Mouse (Mus musculus): Measurements from ENCODE around the gene Wbp2. TPM values are rescaled to one million over a fixed set of nuclear protein-coding genes. Genes with fewer than 3 reads are reported as not detected.

Wbp2 gene
- polyA plus RNA-seq, 1 experiment from 2014 or later, result 115 TPM

GRCm38 (mm10) chr11:116083096-116083672 is 3.6 kb downstream of the Wbp2 start:
- Histone ChIP-seq H3K9ac (no peak overlapping the region), H3K9me3 (replicated peaks) (no peaks in the 10 kb centered on the region), H3K27me3 (no peaks in the 10 kb centered on the region), H3K4me2 (no peak overlapping the region), H3K36me3 (ENCODE audit: poor library complexity, severe bottlenecking) (peaks cover 57% of the 10 kb centered on the region), H3K4me3 (no peak overlapping the region), H3K27ac (no peak overlapping the region), H3K4me1 (peaks cover 28% of the 10 kb centered on the region)
- no peak for ATAC-seq
- WGBS, result 93% methylated on average over 14 of the region's 14 CpGs

- Histone ChIP-seq H3K4me2 (no peak overlapping the region), H3K36me3 (ENCODE audit: poor library complexity, severe bottlenecking) (peaks cover 57% of the 10 kb centered on the region), H3K4me1 (peaks cover 23% of the 10 kb centered on the region), H3K27me3 (no peaks in the 10 kb centered on the region), H3K9me3 (replicated peaks) (no peaks in the 10 kb centered on the region), H3K27ac (no peak overlapping the region), H3K9ac (no peak overlapping the region), H3K4me3 (no peak overlapping the region)
- no peak for ATAC-seq
- 74% methylated on average over 6 of the region's 6 CpGs for WGBS
Measured at GRCm38 (mm10) chr11:116081081-116081480, 5.7 kb downstream of the Wbp2 start.

- H3K27me3 ChIP-seq, result no peaks in the 10 kb centered on the region
- WGBS, result 78% methylated on average over 10 of the region's 10 CpGs
Measured at GRCm38 (mm10) chr11:116079511-116079910, 7.3 kb downstream of the Wbp2 start.

GRCm38 (mm10) chr11:116078676-116079320 is 8.0 kb downstream of the Wbp2 start:
- Histone ChIP-seq H3K4me2 (no peak overlapping the region), H3K36me3 (ENCODE audit: poor library complexity, severe bottlenecking) (peaks cover 51% of the 10 kb centered on the region), H3K4me1 (peaks cover 13% of the 10 kb centered on the region), H3K9me3 (replicated peaks) (no peaks in the 10 kb centered on the region), H3K4me3 (no peak overlapping the region), H3K9ac (no peak overlapping the region), H3K27ac (peak overlapping the region; percentile 25), H3K27me3 (no peaks in the 10 kb centered on the region)
- 35% methylated on average over 10 of the region's 10 CpGs for WGBS
- no peak for ATAC-seq

More at GRCm38 (mm10) chr11:116079511-116079910, 7.3 kb downstream of the Wbp2 start:
- Histone ChIP-seq H3K36me3 (ENCODE audit: poor library complexity, severe bottlenecking) (peaks cover 57% of the 10 kb centered on the region), H3K4me1 (peaks cover 13% of the 10 kb centered on the region), H3K9me3 (replicated peaks) (no peaks in the 10 kb centered on the region), H3K27ac (no peak overlapping the region), H3K4me2 (no peak overlapping the region), H3K9ac (no peak overlapping the region), H3K4me3 (no peak overlapping the region)
- no peak for ATAC-seq

GRCm38 (mm10) chr11:116078221-116078620 is 8.6 kb downstream of the Wbp2 start:
- no peaks in the 10 kb centered on the region for H3K9me3 ChIP-seq (replicated peaks)
- peak overlapping the region; percentile 51 for H3K9ac ChIP-seq
- peak overlapping the region; percentile 55 for H3K4me2 ChIP-seq
- H3K4me1 ChIP-seq, result peaks cover 13% of the 10 kb centered on the region
- H3K36me3 ChIP-seq (ENCODE audit: poor library complexity, severe bottlenecking), result peaks cover 45% of the 10 kb centered on the region
- no peaks in the 10 kb centered on the region for H3K27me3 ChIP-seq
- H3K27ac ChIP-seq, result no peak overlapping the region; the same call in 1 of the 2 replicates
- peak; percentile 52; the same call in 1 of the 2 replicates for ATAC-seq
- peak overlapping the region; percentile 24 for H3K4me3 ChIP-seq
- WGBS, result 16% methylated on average over 16 of the region's 16 CpGs

GRCm38 (mm10) chr11:116077446-116078204 is 9.2 kb downstream of the Wbp2 start, which contains the start of gene Unc13d:
Gene Unc13d (minus strand): TSS chr11:116077961.
- H3K9ac ChIP-seq, result peak within 1 kb of the TSS; percentile 51
- peak within 1 kb of the TSS; percentile 25 for H3K27ac ChIP-seq
- H3K4me3 ChIP-seq, result peak within 1 kb of the TSS; percentile 24
- H3K36me3 ChIP-seq (ENCODE audit: poor library complexity, severe bottlenecking), result peaks cover 41% of the 10 kb centered on the region
- peak within 1 kb of the TSS; percentile 55 for H3K4me2 ChIP-seq
- no peaks in the 10 kb centered on the region for H3K9me3 ChIP-seq (replicated peaks)
- ATAC-seq, result 0 out of 2 replicates have a peak, but pooled peaks have one; percentile 25
- no peaks in the 10 kb centered on the region for H3K27me3 ChIP-seq
- H3K4me1 ChIP-seq, result peaks cover 13% of the 10 kb centered on the region
- WGBS, result 76% methylated on average over 22 of the region's 22 CpGs

GRCm38 (mm10) chr11:116076836-116077235 is 10.0 kb downstream of the Wbp2 start:
- Histone ChIP-seq H3K9ac (no peak overlapping the region), H3K4me3 (no peak overlapping the region), H3K9me3 (replicated peaks) (no peaks in the 10 kb centered on the region), H3K36me3 (ENCODE audit: poor library complexity, severe bottlenecking) (peaks cover 33% of the 10 kb centered on the region), H3K27ac (no peak overlapping the region), H3K4me1 (peaks cover 13% of the 10 kb centered on the region), H3K27me3 (no peaks in the 10 kb centered on the region), H3K4me2 (no peak overlapping the region)
- WGBS, result 94% methylated on average over 7 of the region's 7 CpGs
- no peak for ATAC-seq

GRCm38 (mm10) chr11:116076266-116076540 is 10.6 kb downstream of the Wbp2 start:
- Histone ChIP-seq H3K27me3 (no peaks in the 10 kb centered on the region), H3K4me2 (no peak overlapping the region), H3K4me3 (no peak overlapping the region), H3K36me3 (ENCODE audit: poor library complexity, severe bottlenecking) (peaks cover 26% of the 10 kb centered on the region), H3K4me1 (peaks cover 13% of the 10 kb centered on the region), H3K9me3 (replicated peaks) (no peaks in the 10 kb centered on the region), H3K27ac (no peak overlapping the region), H3K9ac (no peak overlapping the region)
- WGBS, result 70% methylated on average over 7 of the region's 7 CpGs
- no peak for ATAC-seq

- no peak for ATAC-seq
- 54% methylated on average over 20 of the region's 20 CpGs for WGBS
- Histone ChIP-seq H3K9me3 (replicated peaks) (no peaks in the 10 kb centered on the region), H3K9ac (no peak overlapping the region), H3K27ac (no peak overlapping the region), H3K4me3 (no peak overlapping the region), H3K4me2 (no peak overlapping the region), H3K4me1 (peaks cover 13% of the 10 kb centered on the region), H3K36me3 (ENCODE audit: poor library complexity, severe bottlenecking) (peaks cover 21% of the 10 kb centered on the region), H3K27me3 (no peaks in the 10 kb centered on the region)
Measured at GRCm38 (mm10) chr11:116075539-116076265, 11.1 kb downstream of the Wbp2 start.

- no peaks in the 10 kb centered on the region for H3K9me3 ChIP-seq (replicated peaks)
- H3K4me1 ChIP-seq, result peaks cover 13% of the 10 kb centered on the region
- no peak overlapping the region for H3K9ac ChIP-seq
- no peak overlapping the region for H3K4me3 ChIP-seq
- 75% methylated on average over 7 of the region's 7 CpGs for WGBS
- no peaks in the 10 kb centered on the region for H3K27me3 ChIP-seq
- H3K36me3 ChIP-seq (ENCODE audit: poor library complexity, severe bottlenecking), result peaks cover 9% of the 10 kb centered on the region
- ATAC-seq, result no peak
- H3K4me2 ChIP-seq, result no peak overlapping the region
- no peak overlapping the region for H3K27ac ChIP-seq
Measured at GRCm38 (mm10) chr11:116074436-116074991, 12.3 kb downstream of the Wbp2 start.

GRCm38 (mm10) chr11:116072608-116073007 is 14.2 kb downstream of the Wbp2 start:
- Histone ChIP-seq H3K4me2 (no peak overlapping the region), H3K9ac (no peak overlapping the region), H3K9me3 (replicated peaks) (no peaks in the 10 kb centered on the region), H3K36me3 (ENCODE audit: poor library complexity, severe bottlenecking) (no peaks in the 10 kb centered on the region), H3K27ac (no peak overlapping the region), H3K27me3 (no peaks in the 10 kb centered on the region), H3K4me1 (no peaks in the 10 kb centered on the region), H3K4me3 (no peak overlapping the region)
- WGBS, result 89% methylated on average over 3 of the region's 3 CpGs
- ATAC-seq, result no peak
